22 mouse cellular contexts compared by ENCODE assay signal in the genomic region with DNA sequence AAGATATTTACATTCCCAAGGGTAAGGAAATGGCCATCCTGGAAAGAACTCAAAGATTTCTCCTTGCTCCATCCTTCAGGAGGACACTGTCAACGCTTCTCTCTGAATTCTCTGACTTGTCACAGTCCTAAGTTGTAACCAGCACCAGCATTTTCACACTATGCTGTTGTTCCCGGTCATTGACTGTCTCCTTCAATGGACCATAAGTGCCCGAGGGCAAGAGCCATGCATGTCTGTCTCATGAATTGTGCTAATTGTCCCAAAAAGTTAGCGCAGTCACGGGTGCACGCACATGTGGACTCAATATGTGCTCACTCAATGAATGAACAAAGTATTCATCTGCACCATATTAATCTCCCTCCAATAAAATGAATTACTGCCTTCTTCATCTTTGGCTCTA. TPM values are rescaled to one million over a fixed set of nuclear protein-coding genes. Genes with fewer than 3 reads are reported as not detected.
DNase-seq lines count a peak whose midpoint lies in the region; ATAC-seq lines count a peak whose summit lies in the region.
"Had no signal": no experiment of that assay in that cellular context is flagged by ENCODE, and none has a peak within 500 bp of the region (broad histone marks: within the 10 kb centered on the region; RNA-seq: fewer than 3 reads in every experiment).

No protein-coding gene starts in this region.

- no peak overlapping the region for H3K4me2 ChIP-seq in embryonic facial prominence, embryonic 11.5 days (ENCODE audit: low read depth, low read length)
- no peak overlapping the region for H3K4me2 ChIP-seq in midbrain, embryonic 11.5 days
- no peak overlapping the region for H3K4me2 ChIP-seq in midbrain, embryonic 14.5 days (ENCODE audit: low read length)
- no peak overlapping the region for H3K4me2 ChIP-seq in embryonic facial prominence, embryonic 14.5 days (ENCODE audit: low read depth, low read length)
- H3K4me2 ChIP-seq: embryonic facial prominence, embryonic 12.5 days; embryonic facial prominence, embryonic 15.5 days; forebrain, embryonic 12.5 days had no signal

- no peaks in the 10 kb centered on the region for H3K4me1 ChIP-seq in embryonic facial prominence, embryonic 11.5 days (ENCODE audit: control insufficient read depth, insufficient read depth, low read length)
- peaks cover 12% of the 10 kb centered on the region; the same call in 1 of the 2 replicates for H3K4me1 ChIP-seq in embryonic facial prominence, embryonic 10.5 days
- H3K4me1 ChIP-seq in midbrain, embryonic 11.5 days (ENCODE audit: control insufficient read depth, insufficient read depth, low read length) = no peaks in the 10 kb centered on the region; the same call in 1 of the 2 replicates
- peaks cover 5% of the 10 kb centered on the region; the same call in 1 of the 2 replicates for H3K4me1 ChIP-seq in midbrain, embryonic 14.5 days (ENCODE audit: control insufficient read depth, insufficient read depth, low read length)
- no peaks in the 10 kb centered on the region for H3K4me1 ChIP-seq in embryonic facial prominence, embryonic 14.5 days (ENCODE audit: control insufficient read depth, insufficient read depth, low read length)
- H3K4me1 ChIP-seq: embryonic facial prominence, embryonic 12.5 days; embryonic facial prominence, embryonic 15.5 days had no signal

- WGBS in embryonic facial prominence, embryonic 11.5 days = 38% methylated on average over 6 of the region's 6 CpGs
- WGBS in embryonic facial prominence, embryonic 10.5 days = 45% methylated on average over 6 of the region's 6 CpGs
- 90% methylated on average over 6 of the region's 6 CpGs for WGBS in midbrain, embryonic 11.5 days
- WGBS in midbrain, embryonic 14.5 days = 88% methylated on average over 6 of the region's 6 CpGs
- 46% methylated on average over 6 of the region's 6 CpGs for WGBS in embryonic facial prominence, embryonic 14.5 days

- no peak for ATAC-seq in embryonic facial prominence, embryonic 11.5 days (replicated peaks; ENCODE audit: insufficient number of reproducible peaks, low FRiP score, low TSS enrichment, low read depth)
- no peak for ATAC-seq in midbrain, embryonic 11.5 days (ENCODE audit: low FRiP score)
- no peak for ATAC-seq in midbrain, embryonic 14.5 days (ENCODE audit: low FRiP score, low TSS enrichment)
- no peak for ATAC-seq in embryonic facial prominence, embryonic 14.5 days (ENCODE audit: low read depth)
- ATAC-seq: forebrain, embryonic 14.5 days; forebrain, embryonic 16.5 days had no signal

- H3K4me3 ChIP-seq in embryonic facial prominence, embryonic 11.5 days (ENCODE audit: low read depth, low read length) = no peak overlapping the region
- no peak overlapping the region for H3K4me3 ChIP-seq in embryonic facial prominence, embryonic 10.5 days
- no peak overlapping the region for H3K4me3 ChIP-seq in midbrain, embryonic 11.5 days (ENCODE audit: low read depth, low read length)
- H3K4me3 ChIP-seq in midbrain, embryonic 14.5 days (replicated peaks; ENCODE audit: low read depth, low read length) = no peak overlapping the region
- H3K4me3 ChIP-seq in embryonic facial prominence, embryonic 14.5 days (ENCODE audit: low read depth, low read length) = no peak overlapping the region
- H3K4me3 ChIP-seq: embryonic facial prominence, embryonic 12.5 days; embryonic facial prominence, embryonic 15.5 days; erythroblast, embryonic 14.5 days; forebrain, embryonic 10.5 days; forebrain, embryonic 12.5 days had no signal

- DNase-seq in embryonic facial prominence, embryonic 11.5 days (ENCODE audit: low spot score) = peak; percentile 17
- no peak for DNase-seq in embryonic facial prominence, embryonic 10.5 days (ENCODE audit: low spot score)
- peak; percentile 60 for DNase-seq in midbrain, embryonic 11.5 days (ENCODE audit: low spot score, missing footprints)
- DNase-seq in midbrain, embryonic 14.5 days = no peak
- peak; percentile 34 for DNase-seq in embryonic facial prominence, embryonic 14.5 days (ENCODE audit: low spot score)
- peak; percentile 30 for DNase-seq in mesoderm, embryonic 11.5 days (ENCODE audit: low read depth, low spot score)
- DNase-seq in adrenal gland, postnatal 25 days = no peak
- DNase-seq: adrenal gland, adult 2 months; adrenal gland, postnatal 10 days; adrenal gland, postnatal 36 days; cerebellum, adult 11-12 months; cerebellum, adult 8-10 months; cerebellum, adult 9-11 months; cerebellum, postnatal 14 days; cerebellum, postnatal 36 days had no signal

- no peaks in the 10 kb centered on the region for H3K27me3 ChIP-seq in embryonic facial prominence, embryonic 11.5 days (ENCODE audit: control insufficient read depth, insufficient read depth, low read length)
- H3K27me3 ChIP-seq in embryonic facial prominence, embryonic 10.5 days (replicated peaks; ENCODE audit: low read depth, poor library complexity, severe bottlenecking) = no peaks in the 10 kb centered on the region
- H3K27me3 ChIP-seq in midbrain, embryonic 11.5 days (ENCODE audit: control insufficient read depth, insufficient read depth, low read length) = no peaks in the 10 kb centered on the region
- H3K27me3 ChIP-seq in midbrain, embryonic 14.5 days (ENCODE audit: control insufficient read depth, insufficient read depth, low read length) = no peaks in the 10 kb centered on the region
- no peaks in the 10 kb centered on the region for H3K27me3 ChIP-seq in embryonic facial prominence, embryonic 14.5 days (replicated peaks; ENCODE audit: control insufficient read depth, insufficient read depth, low read length)
- H3K27me3 ChIP-seq: embryonic facial prominence, embryonic 12.5 days; embryonic facial prominence, embryonic 15.5 days had no signal

- no peak overlapping the region for H3K9ac ChIP-seq in embryonic facial prominence, embryonic 11.5 days (replicated peaks; ENCODE audit: low read length)
- no peak overlapping the region for H3K9ac ChIP-seq in midbrain, embryonic 11.5 days (ENCODE audit: low read length)
- no peak overlapping the region for H3K9ac ChIP-seq in midbrain, embryonic 14.5 days (replicated peaks; ENCODE audit: low read length)
- H3K9ac ChIP-seq in embryonic facial prominence, embryonic 14.5 days (ENCODE audit: low read depth, low read length) = no peak overlapping the region
- H3K9ac ChIP-seq: embryonic facial prominence, embryonic 12.5 days; embryonic facial prominence, embryonic 15.5 days; forebrain, embryonic 12.5 days had no signal

- H3K9me3 ChIP-seq in embryonic facial prominence, embryonic 11.5 days (replicated peaks; ENCODE audit: control insufficient read depth, low read length) = no peaks in the 10 kb centered on the region
- no peaks in the 10 kb centered on the region for H3K9me3 ChIP-seq in embryonic facial prominence, embryonic 10.5 days
- no peaks in the 10 kb centered on the region for H3K9me3 ChIP-seq in midbrain, embryonic 11.5 days (ENCODE audit: control insufficient read depth, low read length)
- no peaks in the 10 kb centered on the region for H3K9me3 ChIP-seq in midbrain, embryonic 14.5 days (ENCODE audit: control insufficient read depth, low read length)
- H3K9me3 ChIP-seq in embryonic facial prominence, embryonic 14.5 days (ENCODE audit: control insufficient read depth, low read length) = no peaks in the 10 kb centered on the region
- H3K9me3 ChIP-seq: embryonic facial prominence, embryonic 12.5 days; embryonic facial prominence, embryonic 15.5 days; forebrain, embryonic 10.5 days; forebrain, embryonic 12.5 days had no signal

- H3K36me3 ChIP-seq in embryonic facial prominence, embryonic 11.5 days (replicated peaks; ENCODE audit: control insufficient read depth, insufficient read depth, low read depth, low read length) = no peaks in the 10 kb centered on the region
- H3K36me3 ChIP-seq in embryonic facial prominence, embryonic 10.5 days (replicated peaks) = no peaks in the 10 kb centered on the region
- H3K36me3 ChIP-seq in midbrain, embryonic 11.5 days (ENCODE audit: control insufficient read depth, insufficient read depth, low read length) = no peaks in the 10 kb centered on the region
- H3K36me3 ChIP-seq in midbrain, embryonic 14.5 days (ENCODE audit: control insufficient read depth, insufficient read depth, low read length) = no peaks in the 10 kb centered on the region
- H3K36me3 ChIP-seq in embryonic facial prominence, embryonic 14.5 days (ENCODE audit: control insufficient read depth, insufficient read depth, low read length) = no peaks in the 10 kb centered on the region
- H3K36me3 ChIP-seq: embryonic facial prominence, embryonic 12.5 days; embryonic facial prominence, embryonic 15.5 days; forebrain, embryonic 10.5 days; forebrain, embryonic 12.5 days had no signal

- no peak overlapping the region for H3K27ac ChIP-seq in embryonic facial prominence, embryonic 11.5 days (replicated peaks; ENCODE audit: low read depth, low read length)
- no peak overlapping the region for H3K27ac ChIP-seq in embryonic facial prominence, embryonic 10.5 days (replicated peaks)
- no peak overlapping the region for H3K27ac ChIP-seq in midbrain, embryonic 11.5 days (ENCODE audit: low read depth, low read length)
- no peak overlapping the region for H3K27ac ChIP-seq in midbrain, embryonic 14.5 days (replicated peaks; ENCODE audit: low read depth, low read length)
- no peak overlapping the region for H3K27ac ChIP-seq in embryonic facial prominence, embryonic 14.5 days (replicated peaks; ENCODE audit: low read depth, low read length)
- H3K27ac ChIP-seq: embryonic facial prominence, embryonic 12.5 days; embryonic facial prominence, embryonic 15.5 days; forebrain, embryonic 10.5 days; forebrain, embryonic 12.5 days had no signal

RNA-seq across cellular contexts. Expression of a gene that starts 58.4 kb away (rescaled TPM):
- 66.1 and 67.2 TPM in 2 replicates for polyA plus RNA-seq in embryonic facial prominence, embryonic 11.5 days (2014; fragmentation: Nextera tagmentation; extraction: Ambion mirVana)
- 71.1 and 71.3 TPM in 2 replicates for polyA plus RNA-seq in embryonic facial prominence, embryonic 10.5 days (2016; fragmentation: Nextera tagmentation; extraction: Ambion mirVana)
- polyA plus RNA-seq in midbrain, embryonic 11.5 days (2014; fragmentation: Nextera tagmentation; extraction: Ambion mirVana) = 67.1 and 71.3 TPM in 2 replicates
- 159 and 186 TPM in 2 replicates for polyA plus RNA-seq in midbrain, embryonic 14.5 days (2014; fragmentation: Nextera tagmentation; extraction: Ambion mirVana)
- polyA plus RNA-seq in embryonic facial prominence, embryonic 14.5 days (2014; fragmentation: Nextera tagmentation; extraction: Ambion mirVana) = 46.5 and 49.9 TPM in 2 replicates
- total RNA-seq in adrenal gland, postnatal 25 days (2021) = 25.0 and 34.5 TPM in 2 replicates
- polyA plus RNA-seq: erythroblast, embryonic 14.5 days had no signal

Comparison
In these comparisons a context has a peak if more than half of its experiments do, and no peak if none do; other contexts are left out.
1. DNase-seq: peak in embryonic facial prominence, embryonic 11.5 days (single experiment), midbrain, embryonic 11.5 days (single experiment), embryonic facial prominence, embryonic 14.5 days (single experiment) and mesoderm, embryonic 11.5 days (single experiment); none in embryonic facial prominence, embryonic 10.5 days (single experiment), midbrain, embryonic 14.5 days (single experiment) and adrenal gland, postnatal 25 days (single experiment).